Mouse (Mus musculus): Measurements from ENCODE around the gene Gm20683.

GRCm38 (mm10) chr17:25843122-25843521 lies 1.6 kb upstream of the Gm20683 start:
- TF ChIP-seq POLR2A (IDR thresholded peaks at IDR 0.05; ENCODE audit: borderline replicate concordance, control insufficient read depth, low read depth, low read length): no peak
- TF ChIP-seq CTCF (IDR thresholded peaks at IDR 0.05; ENCODE audit: control insufficient read depth, insufficient read depth, low read length): no peak
